Mouse (Mus musculus) lung, postnatal 0 days (tissue): ENCODE data around the gene Dcaf7.

ENCODE experiments used
- CTCF ChIP-seq: IDR thresholded peaks from 2 replicates; pipeline ENCODE4 v1.5.1; 2016; ENCODE audit warnings: antibody characterized with exemption, mild to moderate bottlenecking
- EP300 ChIP-seq: IDR thresholded peaks from 2 replicates; pipeline ENCODE4 v1.6.1; 2016; ENCODE audit warnings: antibody characterized with exemption, mild to moderate bottlenecking, control low read depth

DNA sequence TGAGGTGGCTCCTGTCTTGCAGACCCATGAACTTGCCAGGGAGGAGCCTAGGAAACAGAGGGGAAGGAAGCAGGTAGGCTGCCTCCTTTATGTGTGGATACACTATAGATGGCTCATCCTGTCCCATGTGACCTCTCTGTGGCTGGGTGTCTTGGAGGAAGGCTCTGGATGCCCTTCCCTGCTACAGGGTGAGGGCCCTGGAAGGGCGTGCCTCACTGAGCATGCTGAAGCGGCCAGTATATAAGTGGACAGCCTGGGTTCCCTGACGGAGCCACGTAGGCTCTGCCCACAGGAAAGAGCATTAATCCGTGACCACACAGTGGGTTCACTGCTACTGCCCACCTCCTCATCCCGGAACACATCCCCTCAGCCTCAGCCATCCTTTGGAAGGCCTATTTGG, 47.2 kb upstream of the Dcaf7 start:
- no peak for TF ChIP-seq CTCF
- TF ChIP-seq EP300: no peak
